Mouse (Mus musculus): ENCODE measurements around the gene Pigp.

Pigp gene

GRCm38 (mm10) chr16:94317752-94318151 lies 53.9 kb downstream of the Pigp start:
- DNase-seq (ENCODE audit: low spot score) = no peak

- no peak for DNase-seq (ENCODE audit: low spot score)
These were observed 56.4 kb downstream of the Pigp start for GRCm38 (mm10) chr16:94315215-94315614.

- no peak for DNase-seq (ENCODE audit: low spot score)
These were observed 57.0 kb downstream of the Pigp start for GRCm38 (mm10) chr16:94314626-94315025.

- DNase-seq (ENCODE audit: low spot score) = peak; percentile 96
These were observed 58.2 kb downstream of the Pigp start, which contains the start of gene Hlcs for GRCm38 (mm10) chr16:94313229-94314030. Gene Hlcs, minus strand, starts transcription at chr16:94313571.

GRCm38 (mm10) chr16:94312663-94313228 lies 58.9 kb downstream of the Pigp start:
- peak; percentile 90 for DNase-seq (ENCODE audit: low spot score)

GRCm38 (mm10) chr16:94311931-94312330 lies 59.7 kb downstream of the Pigp start:
- DNase-seq (ENCODE audit: low spot score) = no peak

- DNase-seq (ENCODE audit: low spot score) = no peak
These were observed 60.2 kb downstream of the Pigp start for GRCm38 (mm10) chr16:94311416-94311815.

GRCm38 (mm10) chr16:94309025-94309424 lies 62.6 kb downstream of the Pigp start:
- DNase-seq (ENCODE audit: low spot score) = no peak

All from MN1 (cell line).